Mouse (Mus musculus): Measurements from ENCODE around the gene Aoc3. TPM values are rescaled to one million over a fixed set of nuclear protein-coding genes. Genes with fewer than 3 reads are reported as not detected.

Gene Aoc3
- polyA plus RNA-seq, 1 experiment from 2014 or later = 0.10 TPM

GRCm38 (mm10) chr11:101378926-101379325, 48.5 kb downstream of the Aoc3 start:
- H3K9me3 ChIP-seq = no peaks in the 10 kb centered on the region
- H3K9ac ChIP-seq = no peak overlapping the region
- 82% methylated on average over 6 of the region's 6 CpGs for WGBS
- no peaks in the 10 kb centered on the region for H3K27me3 ChIP-seq
- no peaks in the 10 kb centered on the region for H3K36me3 ChIP-seq
- no peak overlapping the region for H3K27ac ChIP-seq
- ATAC-seq (ENCODE audit: insufficient number of reproducible peaks, insufficient read depth, low FRiP score, low TSS enrichment, low read depth) = no peak
- no peak overlapping the region for H3K4me2 ChIP-seq
- no peak overlapping the region for H3K4me3 ChIP-seq
- no peaks in the 10 kb centered on the region for H3K4me1 ChIP-seq

GRCm38 (mm10) chr11:101381817-101382216, 51.4 kb downstream of the Aoc3 start:
- no peak overlapping the region for H3K4me2 ChIP-seq
- H3K27ac ChIP-seq = no peak overlapping the region
- H3K36me3 ChIP-seq = no peaks in the 10 kb centered on the region
- no peaks in the 10 kb centered on the region for H3K27me3 ChIP-seq
- H3K9ac ChIP-seq = no peak overlapping the region
- no peaks in the 10 kb centered on the region for H3K9me3 ChIP-seq
- H3K4me3 ChIP-seq = no peak overlapping the region
- no peaks in the 10 kb centered on the region for H3K4me1 ChIP-seq
- WGBS = 14% methylated on average over 4 of the region's 4 CpGs
- ATAC-seq (ENCODE audit: insufficient number of reproducible peaks, insufficient read depth, low FRiP score, low TSS enrichment, low read depth) = no peak

Small RNAs within 50 kb of the gene (microRNA-seq; reads per million reads assigned to microRNA genes)
- gene Gm25593 = not detected

Other genes starting within 250 kb of the Aoc3 start
- 40.8 and 43.8 TPM in 2 replicates for gene Coasy, start 248.0 kb upstream of the Aoc3 start, polyA plus RNA-seq (2015; fragmentation: Nextera tagmentation; extraction: Ambion mirVana)
- gene Mlx, start 243.3 kb upstream of the Aoc3 start, polyA plus RNA-seq (2015; fragmentation: Nextera tagmentation; extraction: Ambion mirVana) = 46.8 and 50.9 TPM in 2 replicates
- 43.5 and 46.1 TPM in 2 replicates for gene Psmc3ip, start 235.2 kb upstream of the Aoc3 start, polyA plus RNA-seq (2015; fragmentation: Nextera tagmentation; extraction: Ambion mirVana)
- gene Retreg3, start 210.7 kb upstream of the Aoc3 start, polyA plus RNA-seq (2015; fragmentation: Nextera tagmentation; extraction: Ambion mirVana) = 19.2 and 21.4 TPM in 2 replicates
- gene Tubg1, start 210.7 kb upstream of the Aoc3 start, polyA plus RNA-seq (2015; fragmentation: Nextera tagmentation; extraction: Ambion mirVana) = 69.7 and 77.2 TPM in 2 replicates
- gene Tubg2, start 174.7 kb upstream of the Aoc3 start, polyA plus RNA-seq (2015; fragmentation: Nextera tagmentation; extraction: Ambion mirVana) = 12.6 and 12.9 TPM in 2 replicates
- 0.50 and 1.2 TPM in 2 replicates for gene Cntnap1, start 160.1 kb upstream of the Aoc3 start, polyA plus RNA-seq (2015; fragmentation: Nextera tagmentation; extraction: Ambion mirVana)
- gene Plekhh3, start 159.3 kb upstream of the Aoc3 start, polyA plus RNA-seq (2015; fragmentation: Nextera tagmentation; extraction: Ambion mirVana) = 9.7 and 10.2 TPM in 2 replicates
- 0.15 and 0.27 TPM in 2 replicates for gene Ccr10, start 155.2 kb upstream of the Aoc3 start, polyA plus RNA-seq (2015; fragmentation: Nextera tagmentation; extraction: Ambion mirVana)
- gene Ezh1, start 104.1 kb upstream of the Aoc3 start, polyA plus RNA-seq (2015; fragmentation: Nextera tagmentation; extraction: Ambion mirVana) = 16.9 and 19.8 TPM in 2 replicates
- 84.9 and 92.3 TPM in 2 replicates for gene Ramp2, start 84.6 kb upstream of the Aoc3 start, polyA plus RNA-seq (2015; fragmentation: Nextera tagmentation; extraction: Ambion mirVana)
- 106 and 118 TPM in 2 replicates for gene Vps25, start 76.9 kb upstream of the Aoc3 start, polyA plus RNA-seq (2015; fragmentation: Nextera tagmentation; extraction: Ambion mirVana)
- gene Wnk4, start 70.0 kb upstream of the Aoc3 start, polyA plus RNA-seq (2015; fragmentation: Nextera tagmentation; extraction: Ambion mirVana) = 9.8 and 10.9 TPM in 2 replicates
- 1.7 and 2.3 TPM in 2 replicates for gene Cntd1, start 51.6 kb upstream of the Aoc3 start, polyA plus RNA-seq (2015; fragmentation: Nextera tagmentation; extraction: Ambion mirVana)
- gene Coa3, start 51.5 kb upstream of the Aoc3 start, polyA plus RNA-seq (2015; fragmentation: Nextera tagmentation; extraction: Ambion mirVana) = 193 and 196 TPM in 2 replicates
- 129 and 130 TPM in 2 replicates for gene Becn1, start 28.3 kb upstream of the Aoc3 start, polyA plus RNA-seq (2015; fragmentation: Nextera tagmentation; extraction: Ambion mirVana)
- gene Psme3, start 14.4 kb upstream of the Aoc3 start, polyA plus RNA-seq (2015; fragmentation: Nextera tagmentation; extraction: Ambion mirVana) = 138 and 148 TPM in 2 replicates
- gene Aoc2, start 5.5 kb upstream of the Aoc3 start, polyA plus RNA-seq (2015; fragmentation: Nextera tagmentation; extraction: Ambion mirVana) = 1.3 and 1.7 TPM in 2 replicates
- not detected in 2 replicates for gene G6pc, start 37.0 kb downstream of the Aoc3 start, polyA plus RNA-seq (2015; fragmentation: Nextera tagmentation; extraction: Ambion mirVana)
- 73.9 and 88.6 TPM in 2 replicates for gene Aarsd1, start 87.0 kb downstream of the Aoc3 start, polyA plus RNA-seq (2015; fragmentation: Nextera tagmentation; extraction: Ambion mirVana)
- 9.7 and 10.4 TPM in 2 replicates for gene Gm27029, start 94.2 kb downstream of the Aoc3 start, polyA plus RNA-seq (2015; fragmentation: Nextera tagmentation; extraction: Ambion mirVana)
- gene Rundc1, start 94.5 kb downstream of the Aoc3 start, polyA plus RNA-seq (2015; fragmentation: Nextera tagmentation; extraction: Ambion mirVana) = 19.5 and 21.8 TPM in 2 replicates
- 5.5 and 8.1 TPM in 2 replicates for gene Ptges3l, start 94.7 kb downstream of the Aoc3 start, polyA plus RNA-seq (2015; fragmentation: Nextera tagmentation; extraction: Ambion mirVana)
- 342 and 404 TPM in 2 replicates for gene Rpl27, start 111.7 kb downstream of the Aoc3 start, polyA plus RNA-seq (2015; fragmentation: Nextera tagmentation; extraction: Ambion mirVana)
- 9.1 and 10.9 TPM in 2 replicates for gene Ifi35, start 117.8 kb downstream of the Aoc3 start, polyA plus RNA-seq (2015; fragmentation: Nextera tagmentation; extraction: Ambion mirVana)
- 14.0 and 16.8 TPM in 2 replicates for gene Rnd2, start 134.4 kb downstream of the Aoc3 start, polyA plus RNA-seq (2015; fragmentation: Nextera tagmentation; extraction: Ambion mirVana)
- 34.2 and 37.5 TPM in 2 replicates for gene Vat1, start 135.6 kb downstream of the Aoc3 start, polyA plus RNA-seq (2015; fragmentation: Nextera tagmentation; extraction: Ambion mirVana)
- 10.6 and 14.8 TPM in 2 replicates for gene Brca1, start 221.3 kb downstream of the Aoc3 start, polyA plus RNA-seq (2015; fragmentation: Nextera tagmentation; extraction: Ambion mirVana)
- 77.1 and 80.7 TPM in 2 replicates for gene Nbr1, start 221.5 kb downstream of the Aoc3 start, polyA plus RNA-seq (2015; fragmentation: Nextera tagmentation; extraction: Ambion mirVana)